Mouse (Mus musculus) CH12.LX (cell line): Measurements from ENCODE around the gene Irf3.
A peak's percentile ranks its signal among the peaks of the same experiment; 100 is the strongest.

ENCODE experiments used
- CTCF ChIP-seq, 2 experiments: IDR thresholded peaks in 1 of 2; conservative IDR thresholded peaks in 1 of 2; 2 replicates each; pipeline ENCODE4 v1.5.1; 2011 to 2012; ENCODE audit warnings: low read depth in 2 of 2, low read length in 2 of 2, improper control_type of control experiment in 1 of 2, inconsistent platforms in 1 of 2, mild to moderate bottlenecking in 1 of 2, moderate library complexity in 1 of 2
- ELF1 ChIP-seq: IDR thresholded peaks from 2 replicates; pipeline ENCODE4 v1.6.1; 2014; ENCODE audit warnings: low read depth, mild to moderate bottlenecking, inconsistent platforms, low read length, improper control_type of control experiment
- EP300 ChIP-seq: IDR thresholded peaks from 2 replicates; pipeline ENCODE4 v1.6.1; 2011; ENCODE audit warnings: low read length, improper control_type of control experiment
- HCFC1 ChIP-seq: IDR thresholded peaks from 2 replicates; pipeline ENCODE4 v1.6.1; 2012; ENCODE audit warnings: low read depth, mild to moderate bottlenecking, inconsistent platforms, low read length, improper control_type of control experiment
- MEF2A ChIP-seq: IDR thresholded peaks from 2 replicates; pipeline ENCODE4 v1.6.1; 2014; ENCODE audit warnings: low read depth, mild to moderate bottlenecking, inconsistent platforms, low read length, improper control_type of control experiment, borderline replicate concordance
- MXI1 ChIP-seq: IDR thresholded peaks from 2 replicates; pipeline ENCODE4 v1.6.1; 2011; ENCODE audit warnings: mild to moderate bottlenecking, low read depth, low read length, improper control_type of control experiment
- MYC ChIP-seq: IDR thresholded peaks from 2 replicates; pipeline ENCODE4 v1.6.1; 2011; ENCODE audit warnings: low read depth, mild to moderate bottlenecking, improper control_type of control experiment, low read length
- NRF1 ChIP-seq: IDR thresholded peaks from 2 replicates; pipeline ENCODE4 v1.6.1; 2014; ENCODE audit warnings: low read depth, mild to moderate bottlenecking, inconsistent platforms, low read length, improper control_type of control experiment, moderate library complexity
- POLR2A ChIP-seq: IDR thresholded peaks from 2 replicates; pipeline ENCODE4 v1.6.1; 2011; ENCODE audit warnings: low read depth, mild to moderate bottlenecking, improper control_type of control experiment, low read length
- RAD21 ChIP-seq: IDR thresholded peaks from 2 replicates; pipeline ENCODE4 v1.6.1; 2011; ENCODE audit warnings: low read depth, mild to moderate bottlenecking, low read length, improper control_type of control experiment, moderate library complexity
- RCOR1 ChIP-seq: conservative IDR thresholded peaks from 2 replicates; pipeline ENCODE4 v1.6.1; 2012; ENCODE audit warnings: low read depth, mild to moderate bottlenecking, inconsistent platforms, low read length, improper control_type of control experiment
- TCF12 ChIP-seq: IDR thresholded peaks from 2 replicates; pipeline ENCODE4 v1.6.1; 2014; ENCODE audit warnings: low read depth, mild to moderate bottlenecking, inconsistent platforms, low read length, improper control_type of control experiment
- UBTF ChIP-seq: IDR thresholded peaks from 2 replicates; pipeline ENCODE4 v1.6.1; 2012; ENCODE audit warnings: low read depth, mild to moderate bottlenecking, inconsistent platforms, low read length, improper control_type of control experiment, moderate library complexity
- ZC3H11A ChIP-seq: IDR thresholded peaks from 2 replicates; pipeline ENCODE4 v1.6.1; 2012; ENCODE audit warnings: low read depth, mild to moderate bottlenecking, inconsistent platforms, low read length, improper control_type of control experiment

DNA sequence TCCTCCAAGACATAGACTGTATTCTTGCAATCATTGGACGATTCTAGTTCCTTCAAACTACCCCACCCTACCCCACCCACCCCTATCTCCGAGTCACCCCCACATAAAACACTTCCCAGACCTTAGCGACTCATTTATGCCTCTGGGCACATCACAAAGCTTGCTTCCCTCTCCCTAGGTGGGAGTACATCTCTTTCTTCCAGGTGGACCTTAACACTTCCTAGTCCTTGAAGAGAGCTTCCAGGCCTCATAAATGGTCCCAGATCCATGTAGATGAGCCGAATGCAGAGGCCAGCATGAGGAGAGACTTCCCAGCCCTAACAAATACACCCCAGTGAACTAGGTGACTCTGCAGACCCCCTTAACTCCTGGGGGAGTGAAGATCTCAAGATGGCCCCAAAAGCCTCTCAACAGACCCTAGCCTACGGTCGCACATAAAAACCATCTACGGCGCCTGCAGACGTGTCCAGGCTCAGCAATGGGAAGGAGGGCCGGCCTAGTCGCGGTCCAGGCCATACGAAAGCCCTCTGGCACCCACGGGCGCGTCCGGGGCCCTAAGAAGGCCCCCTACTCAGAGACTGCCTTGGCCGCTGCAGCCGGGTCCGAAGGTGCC, 18.0 kb downstream of the Irf3 start:
- TF ChIP-seq CTCF (conservative IDR thresholded peaks at IDR 0.05 in 1 of 2, IDR thresholded peaks at IDR 0.05 in 1 of 2; ENCODE audit: low read depth in 2 of 2, low read length in 2 of 2) (no peak), NRF1 (no peak), TCF12 (no peak), POLR2A (no peak; the same call in 1 of the 2 replicates), MYC (no peak), UBTF (0 out of 2 replicates have a peak, but pooled peaks have one; percentile 42), MEF2A (no peak), ZC3H11A (no peak), HCFC1 (no peak), MXI1 (no peak), RCOR1 (no peak), EP300 (no peak), RAD21 (no peak), ELF1 (no peak)
